Mouse (Mus musculus): ENCODE results near the gene Mmgt1.

- TF ChIP-seq POLR2A (IDR thresholded peaks at IDR 0.05; ENCODE audit: low read depth, low read length) (no peak), CTCF (IDR thresholded peaks at IDR 0.05; ENCODE audit: borderline replicate concordance, insufficient read depth, low read length) (no peak)
These were observed 44.3 kb downstream of the Mmgt1 start for GRCm38 (mm10) chrX:56553584-56553983.

Data from embryonic fibroblast, embryonic 13.5 days (primary cell).